Mouse (Mus musculus): ENCODE data around the gene Pdzrn3. TPM values are rescaled to one million over a fixed set of nuclear protein-coding genes. Genes with fewer than 3 reads are reported as not detected.
A peak's percentile ranks its signal among the peaks of the same experiment; 100 is the strongest.

Pdzrn3 gene
- total and polyA plus RNA-seq, 3 experiments = 0.33 TPM; not detected in 2

- Histone ChIP-seq H3K4me1 (ENCODE audit: insufficient read depth, low read depth, low read length) (no peaks in the 10 kb centered on the region), H3K4me3 (ENCODE audit: low read depth, low read length) (no peak overlapping the region), H3K36me3 (replicated peaks) (no peaks in the 10 kb centered on the region), H3K27me3 (ENCODE audit: insufficient read depth, low read length) (no peaks in the 10 kb centered on the region), H3K9me3 (replicated peaks) (peaks cover 66% of the 10 kb centered on the region)
- ATAC-seq (ENCODE audit: extremely low read depth, insufficient number of reproducible peaks, low FRiP score, poor library complexity, severe bottlenecking) = no peak
- TF ChIP-seq POLR2AphosphoS5 (IDR thresholded peaks at IDR 0.05; ENCODE audit: insufficient replicate concordance, low read depth, low read length) (no peak), GATA2 (IDR thresholded peaks at IDR 0.05; ENCODE audit: borderline replicate concordance, low read depth, low read length) (no peak), GATA1 (IDR thresholded peaks at IDR 0.05; ENCODE audit: borderline replicate concordance, low read length) (no peak), TAL1 (conservative IDR thresholded peaks at IDR 0.05; ENCODE audit: low read depth, low read length) (no peak)
- no peak for DNase-seq (ENCODE audit: low spot score)
Measured at GRCm38 (mm10) chr6:101271378-101272135, 106.1 kb downstream of the Pdzrn3 start.

- H3K9me3 ChIP-seq (replicated peaks) = peaks cover 70% of the 10 kb centered on the region
- no peak overlapping the region for H3K4me3 ChIP-seq (ENCODE audit: low read depth, low read length)
- DNase-seq (ENCODE audit: low spot score) = no peak
- no peaks in the 10 kb centered on the region for H3K27me3 ChIP-seq (ENCODE audit: insufficient read depth, low read length)
- TF ChIP-seq GATA1 (IDR thresholded peaks at IDR 0.05; ENCODE audit: borderline replicate concordance, low read length) (no peak), GATA2 (IDR thresholded peaks at IDR 0.05; ENCODE audit: borderline replicate concordance, low read depth, low read length) (no peak), TAL1 (conservative IDR thresholded peaks at IDR 0.05; ENCODE audit: low read depth, low read length) (no peak), CTCF (IDR thresholded peaks at IDR 0.05; ENCODE audit: low read depth, low read length) (no peak), POLR2AphosphoS5 (IDR thresholded peaks at IDR 0.05; ENCODE audit: insufficient replicate concordance, low read depth, low read length) (no peak)
- ATAC-seq (ENCODE audit: extremely low read depth, insufficient number of reproducible peaks, low FRiP score, poor library complexity, severe bottlenecking) = 0 out of 2 replicates have a peak, but pooled peaks have one; percentile 2
- no peaks in the 10 kb centered on the region for H3K4me1 ChIP-seq (ENCODE audit: insufficient read depth, low read depth, low read length)
- no peaks in the 10 kb centered on the region for H3K36me3 ChIP-seq (replicated peaks)
Measured at GRCm38 (mm10) chr6:101270095-101270826, 107.4 kb downstream of the Pdzrn3 start.

GRCm38 (mm10) chr6:101269335-101270094 is 108.2 kb downstream of the Pdzrn3 start:
- Histone ChIP-seq H3K36me3 (replicated peaks) (no peaks in the 10 kb centered on the region), H3K27me3 (ENCODE audit: insufficient read depth, low read length) (no peaks in the 10 kb centered on the region), H3K4me1 (ENCODE audit: insufficient read depth, low read depth, low read length) (no peaks in the 10 kb centered on the region), H3K4me3 (ENCODE audit: low read depth, low read length) (no peak overlapping the region), H3K9me3 (replicated peaks) (peaks cover 68% of the 10 kb centered on the region)
- no peak for ATAC-seq (ENCODE audit: extremely low read depth, insufficient number of reproducible peaks, low FRiP score, poor library complexity, severe bottlenecking)
- no peak for DNase-seq (ENCODE audit: low spot score)
- TF ChIP-seq GATA2 (IDR thresholded peaks at IDR 0.05; ENCODE audit: borderline replicate concordance, low read depth, low read length) = no peak
- TF ChIP-seq POLR2AphosphoS5 (IDR thresholded peaks at IDR 0.05; ENCODE audit: insufficient replicate concordance, low read depth, low read length) = no peak
- TF ChIP-seq GATA1 (IDR thresholded peaks at IDR 0.05; ENCODE audit: borderline replicate concordance, low read length) = no peak
- TF ChIP-seq TAL1 (conservative IDR thresholded peaks at IDR 0.05; ENCODE audit: low read depth, low read length) = no peak
- TF ChIP-seq CTCF (IDR thresholded peaks at IDR 0.05; ENCODE audit: low read depth, low read length) = no peak

GRCm38 (mm10) chr6:101268266-101268665 is 109.4 kb downstream of the Pdzrn3 start:
- H3K4me1 ChIP-seq (ENCODE audit: insufficient read depth, low read depth, low read length) = no peaks in the 10 kb centered on the region
- no peak overlapping the region for H3K4me3 ChIP-seq (ENCODE audit: low read depth, low read length)
- DNase-seq (ENCODE audit: low spot score) (no peak), ATAC-seq (ENCODE audit: extremely low read depth, insufficient number of reproducible peaks, low FRiP score, poor library complexity, severe bottlenecking) (no peak)
- no peak for TF ChIP-seq TAL1 (conservative IDR thresholded peaks at IDR 0.05; ENCODE audit: low read depth, low read length)
- TF ChIP-seq CTCF (IDR thresholded peaks at IDR 0.05; ENCODE audit: low read depth, low read length) = no peak
- no peaks in the 10 kb centered on the region for H3K27me3 ChIP-seq (ENCODE audit: insufficient read depth, low read length)
- H3K36me3 ChIP-seq (replicated peaks) = no peaks in the 10 kb centered on the region
- H3K9me3 ChIP-seq (replicated peaks) = peaks cover 62% of the 10 kb centered on the region

GRCm38 (mm10) chr6:101266787-101267186 is 110.9 kb downstream of the Pdzrn3 start:
- TF ChIP-seq POLR2AphosphoS5 (IDR thresholded peaks at IDR 0.05; ENCODE audit: insufficient replicate concordance, low read depth, low read length) = no peak
- TF ChIP-seq GATA2 (IDR thresholded peaks at IDR 0.05; ENCODE audit: borderline replicate concordance, low read depth, low read length) = no peak
- no peak for TF ChIP-seq TAL1 (conservative IDR thresholded peaks at IDR 0.05; ENCODE audit: low read depth, low read length)
- no peak for TF ChIP-seq CTCF (IDR thresholded peaks at IDR 0.05; ENCODE audit: low read depth, low read length)
- TF ChIP-seq GATA1 (IDR thresholded peaks at IDR 0.05; ENCODE audit: borderline replicate concordance, low read length) = no peak
- H3K4me3 ChIP-seq (ENCODE audit: low read depth, low read length) = no peak overlapping the region
- ATAC-seq (ENCODE audit: extremely low read depth, insufficient number of reproducible peaks, low FRiP score, poor library complexity, severe bottlenecking) (no peak), DNase-seq (ENCODE audit: low spot score) (no peak)
- H3K4me1 ChIP-seq (ENCODE audit: insufficient read depth, low read depth, low read length) = no peaks in the 10 kb centered on the region
- peaks cover 59% of the 10 kb centered on the region for H3K9me3 ChIP-seq (replicated peaks)
- no peaks in the 10 kb centered on the region for H3K27me3 ChIP-seq (ENCODE audit: insufficient read depth, low read length)
- H3K36me3 ChIP-seq (replicated peaks) = no peaks in the 10 kb centered on the region

GRCm38 (mm10) chr6:101263544-101263943 is 114.2 kb downstream of the Pdzrn3 start:
- no peak overlapping the region for H3K4me3 ChIP-seq (ENCODE audit: low read depth, low read length)
- TF ChIP-seq CTCF (IDR thresholded peaks at IDR 0.05; ENCODE audit: low read depth, low read length) (no peak), GATA2 (IDR thresholded peaks at IDR 0.05; ENCODE audit: borderline replicate concordance, low read depth, low read length) (no peak), GATA1 (IDR thresholded peaks at IDR 0.05; ENCODE audit: borderline replicate concordance, low read length) (no peak), TAL1 (conservative IDR thresholded peaks at IDR 0.05; ENCODE audit: low read depth, low read length) (no peak), POLR2AphosphoS5 (IDR thresholded peaks at IDR 0.05; ENCODE audit: insufficient replicate concordance, low read depth, low read length) (no peak)
- ATAC-seq (ENCODE audit: extremely low read depth, insufficient number of reproducible peaks, low FRiP score, poor library complexity, severe bottlenecking) (no peak), DNase-seq (ENCODE audit: low spot score) (no peak)
- H3K4me1 ChIP-seq (ENCODE audit: insufficient read depth, low read depth, low read length) = no peaks in the 10 kb centered on the region
- H3K27me3 ChIP-seq (ENCODE audit: insufficient read depth, low read length) = no peaks in the 10 kb centered on the region
- H3K36me3 ChIP-seq (replicated peaks) = no peaks in the 10 kb centered on the region
- peaks cover 63% of the 10 kb centered on the region for H3K9me3 ChIP-seq (replicated peaks)
